Comparison of ENCODE assay signal across 23 mouse cellular contexts in the genomic region with DNA sequence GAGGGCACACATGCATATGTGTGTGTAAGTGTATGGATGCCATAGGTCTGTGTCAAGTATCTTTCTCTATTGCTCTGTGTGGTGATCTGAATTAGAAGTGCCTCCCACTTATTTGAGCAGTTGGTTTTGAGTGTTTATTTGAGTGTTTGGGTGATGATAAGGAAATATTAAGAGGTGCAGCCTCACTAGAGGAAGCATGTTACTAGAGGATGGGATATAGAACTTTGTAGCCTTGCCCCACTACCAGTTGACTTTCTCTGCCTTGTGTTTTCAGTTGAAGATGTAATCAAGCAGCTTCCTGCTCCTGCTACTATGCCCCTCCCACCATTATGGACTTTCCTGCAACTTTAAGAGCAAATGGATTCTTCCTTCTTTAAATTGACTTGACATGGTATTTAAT.
A peak's percentile ranks its signal among the peaks of the same experiment; 100 is the strongest.
DNase-seq lines count a peak whose midpoint lies in the region; ATAC-seq and TF ChIP-seq lines count a peak whose summit lies in the region.
"Had no signal": no experiment of that assay in that cellular context is flagged by ENCODE, and none has a peak within 500 bp of the region (broad histone marks: within the 10 kb centered on the region; RNA-seq: fewer than 3 reads in every experiment).

No protein-coding gene starts in this region.

- DNase-seq in G1E (ENCODE audit: low spot score) = no peak
- no peak for DNase-seq in gastrocnemius, adult 8-10 months (ENCODE audit: low spot score in 2 of 2)
- no peak for DNase-seq in kidney, postnatal 10 days
- DNase-seq: adrenal gland, adult 2 months; adrenal gland, postnatal 10 days; adrenal gland, postnatal 25 days; B cell, adult 2 months; cerebellum, adult 11 months; cerebellum, adult 18-20 months; cerebellum, adult 8-10 months; cerebellum, adult 9-11 months; cerebellum, postnatal 14 days; cerebellum, postnatal 36 days; forebrain, postnatal 0 days had no signal

- TF ChIP-seq CTCF in G1E (IDR thresholded peaks at IDR 0.05; ENCODE audit: low read depth, low read length) = no peak

- no peaks in the 10 kb centered on the region for H3K4me1 ChIP-seq in G1E (ENCODE audit: insufficient read depth, low read depth, low read length)
- H3K4me1 ChIP-seq: embryonic facial prominence, embryonic 10.5 days; embryonic facial prominence, embryonic 12.5 days; forebrain, embryonic 13.5 days; forebrain, embryonic 15.5 days had no signal

- H3K9me3 ChIP-seq in G1E (replicated peaks) = no peaks in the 10 kb centered on the region
- H3K9me3 ChIP-seq: embryonic facial prominence, embryonic 10.5 days; embryonic facial prominence, embryonic 12.5 days; forebrain, embryonic 13.5 days; forebrain, embryonic 15.5 days had no signal

- H3K27me3 ChIP-seq in G1E (ENCODE audit: insufficient read depth, low read length) = no peaks in the 10 kb centered on the region
- H3K27me3 ChIP-seq: CH12.LX; embryonic facial prominence, embryonic 12.5 days; forebrain, embryonic 13.5 days; forebrain, embryonic 15.5 days; Patski had no signal

- H3K36me3 ChIP-seq in G1E (replicated peaks) = no peaks in the 10 kb centered on the region
- H3K36me3 ChIP-seq: embryonic facial prominence, embryonic 10.5 days; embryonic facial prominence, embryonic 12.5 days; forebrain, embryonic 15.5 days had no signal

- 0 out of 2 replicates have a peak, but pooled peaks have one; percentile 15 for ATAC-seq in G1E (ENCODE audit: extremely low read depth, insufficient number of reproducible peaks, low FRiP score, poor library complexity, severe bottlenecking)
- ATAC-seq in common myeloid progenitor, adult 5-6 weeks (replicated peaks; ENCODE audit: low read depth, poor library complexity, severe bottlenecking) = peak; percentile 47; the same call in 1 of the 2 replicates
- ATAC-seq in megakaryocyte-erythroid progenitor cell, adult 5-6 weeks (replicated peaks; ENCODE audit: low FRiP score, low TSS enrichment, poor library complexity, severe bottlenecking) = peak; percentile 63; the same call in 1 of the 2 replicates
- ATAC-seq: CD4-positive, CD25-positive, alpha-beta regulatory T cell, adult 4 months; forebrain, embryonic 13.5 days; forebrain, embryonic 15.5 days; forebrain, postnatal 0 days; Patski had no signal

- no peak overlapping the region for H3K4me3 ChIP-seq in G1E (ENCODE audit: low read depth, low read length)
- H3K4me3 ChIP-seq: embryonic facial prominence, embryonic 10.5 days; embryonic facial prominence, embryonic 12.5 days; forebrain, embryonic 13.5 days; forebrain, embryonic 15.5 days had no signal
